Mouse (Mus musculus): Measurements from ENCODE around the gene Usp6nl.

Gene Usp6nl

GRCm38 (mm10) chr2:6331324-6332137, 9.1 kb downstream of the Usp6nl start:
- no peak for DNase-seq (ENCODE audit: low read depth)

- DNase-seq (ENCODE audit: low read depth): no peak
These were observed 11.1 kb downstream of the Usp6nl start for GRCm38 (mm10) chr2:6333570-6333969.

- DNase-seq (ENCODE audit: low read depth): no peak
These were observed 11.5 kb downstream of the Usp6nl start for GRCm38 (mm10) chr2:6334011-6334410.

GRCm38 (mm10) chr2:6335032-6335735, 12.7 kb downstream of the Usp6nl start:
- peak; percentile 64 for DNase-seq (ENCODE audit: low read depth)

GRCm38 (mm10) chr2:6336013-6336412, 13.5 kb downstream of the Usp6nl start:
- no peak for DNase-seq (ENCODE audit: low read depth)

GRCm38 (mm10) chr2:6336649-6337048, 14.2 kb downstream of the Usp6nl start:
- DNase-seq (ENCODE audit: low read depth): no peak

- DNase-seq (ENCODE audit: low read depth): no peak
These were observed 15.0 kb downstream of the Usp6nl start for GRCm38 (mm10) chr2:6337436-6337835.

GRCm38 (mm10) chr2:6338031-6338629, 15.7 kb downstream of the Usp6nl start:
- DNase-seq (ENCODE audit: low read depth): no peak

GRCm38 (mm10) chr2:6340439-6340838, 18.0 kb downstream of the Usp6nl start:
- no peak for DNase-seq (ENCODE audit: low read depth)

- no peak for DNase-seq (ENCODE audit: low read depth)
These were observed 19.0 kb downstream of the Usp6nl start for GRCm38 (mm10) chr2:6341496-6341895.

GRCm38 (mm10) chr2:6349256-6350092, 27.0 kb downstream of the Usp6nl start:
- no peak for DNase-seq (ENCODE audit: low read depth)

GRCm38 (mm10) chr2:6350164-6350563, 27.7 kb downstream of the Usp6nl start:
- peak; percentile 67 for DNase-seq (ENCODE audit: low read depth)

GRCm38 (mm10) chr2:6350931-6351695, 28.6 kb downstream of the Usp6nl start:
- no peak for DNase-seq (ENCODE audit: low read depth)

GRCm38 (mm10) chr2:6352541-6352971, 30.1 kb downstream of the Usp6nl start:
- DNase-seq (ENCODE audit: low read depth): peak; percentile 66

GRCm38 (mm10) chr2:6353060-6353459, 30.6 kb downstream of the Usp6nl start:
- DNase-seq (ENCODE audit: low read depth): peak; percentile 89

- no peak for DNase-seq (ENCODE audit: low read depth)
These were observed 34.8 kb downstream of the Usp6nl start for GRCm38 (mm10) chr2:6357306-6357705.

- DNase-seq (ENCODE audit: low read depth): peak; percentile 10
These were observed 37.2 kb downstream of the Usp6nl start for GRCm38 (mm10) chr2:6359645-6360044.

- DNase-seq (ENCODE audit: low read depth): no peak
These were observed 40.7 kb downstream of the Usp6nl start for GRCm38 (mm10) chr2:6363126-6363525.

GRCm38 (mm10) chr2:6363922-6364321, 41.5 kb downstream of the Usp6nl start:
- DNase-seq (ENCODE audit: low read depth): no peak

- peak; percentile 98 for DNase-seq (ENCODE audit: low read depth)
These were observed 44.1 kb downstream of the Usp6nl start for GRCm38 (mm10) chr2:6366521-6366928.

GRCm38 (mm10) chr2:6366973-6367372, 44.5 kb downstream of the Usp6nl start:
- DNase-seq (ENCODE audit: low read depth): no peak

Data from 416B (cell line).